Mouse (Mus musculus): ENCODE data around the gene Aasdh. TPM values are rescaled to one million over a fixed set of nuclear protein-coding genes. Genes with fewer than 3 reads are reported as not detected.

The Aasdh gene
- polyA plus RNA-seq, 1 experiment from 2014 or later: 10.6 TPM

GRCm38 (mm10) chr5:76841859-76842258 lies 63.5 kb downstream of the Aasdh start:
- Histone ChIP-seq H3K36me3 (ENCODE audit: insufficient read depth, low read length) (no peaks in the 10 kb centered on the region), H3K27me3 (ENCODE audit: insufficient read depth, low read length) (no peaks in the 10 kb centered on the region), H3K4me1 (replicated peaks; ENCODE audit: insufficient read depth, low read length) (no peaks in the 10 kb centered on the region), H3K4me2 (ENCODE audit: low read length) (no peak overlapping the region), H3K9me3 (replicated peaks; ENCODE audit: low read length) (no peaks in the 10 kb centered on the region), H3K9ac (ENCODE audit: low read depth, low read length) (no peak overlapping the region), H3K4me3 (replicated peaks; ENCODE audit: low read depth, low read length) (no peak overlapping the region), H3K27ac (no peak overlapping the region)
- DNase-seq (ENCODE audit: low spot score) (no peak), ATAC-seq (replicated peaks; ENCODE audit: low FRiP score, low read depth) (no peak)
- TF ChIP-seq CTCF (IDR thresholded peaks at IDR 0.05; ENCODE audit: low read depth): no peak
- 84% methylated on average over 2 of the region's 2 CpGs for WGBS

- Histone ChIP-seq H3K27ac (no peak overlapping the region), H3K4me1 (replicated peaks; ENCODE audit: insufficient read depth, low read length) (no peaks in the 10 kb centered on the region), H3K4me3 (replicated peaks; ENCODE audit: low read depth, low read length) (no peak overlapping the region), H3K4me2 (ENCODE audit: low read length) (no peak overlapping the region), H3K9ac (ENCODE audit: low read depth, low read length) (no peak overlapping the region), H3K36me3 (ENCODE audit: insufficient read depth, low read length) (no peaks in the 10 kb centered on the region), H3K27me3 (ENCODE audit: insufficient read depth, low read length) (no peaks in the 10 kb centered on the region), H3K9me3 (replicated peaks; ENCODE audit: low read length) (no peaks in the 10 kb centered on the region)
- DNase-seq (ENCODE audit: low spot score): no peak
- ATAC-seq (replicated peaks; ENCODE audit: low FRiP score, low read depth): no peak
- TF ChIP-seq CTCF (IDR thresholded peaks at IDR 0.05; ENCODE audit: low read depth): no peak
- 89% methylated on average over 6 of the region's 6 CpGs for WGBS
Measured at GRCm38 (mm10) chr5:76839786-76840185, 65.5 kb downstream of the Aasdh start.

GRCm38 (mm10) chr5:76837018-76837417 lies 68.3 kb downstream of the Aasdh start:
- 69% methylated on average over 5 of the region's 5 CpGs for WGBS

GRCm38 (mm10) chr5:76832529-76833210 lies 72.6 kb downstream of the Aasdh start:
- H3K36me3 ChIP-seq (ENCODE audit: insufficient read depth, low read length): no peaks in the 10 kb centered on the region
- no peak overlapping the region for H3K27ac ChIP-seq
- H3K4me1 ChIP-seq (replicated peaks; ENCODE audit: insufficient read depth, low read length): no peaks in the 10 kb centered on the region
- H3K9ac ChIP-seq (ENCODE audit: low read depth, low read length): no peak overlapping the region
- no peaks in the 10 kb centered on the region for H3K9me3 ChIP-seq (replicated peaks; ENCODE audit: low read length)
- H3K4me2 ChIP-seq (ENCODE audit: low read length): no peak overlapping the region
- DNase-seq (ENCODE audit: low spot score): no peak
- WGBS: 71% methylated on average over 17 of the region's 17 CpGs
- ATAC-seq (replicated peaks; ENCODE audit: low FRiP score, low read depth): no peak
- no peaks in the 10 kb centered on the region for H3K27me3 ChIP-seq (ENCODE audit: insufficient read depth, low read length)
- no peak for TF ChIP-seq CTCF (IDR thresholded peaks at IDR 0.05; ENCODE audit: low read depth)
- H3K4me3 ChIP-seq (replicated peaks; ENCODE audit: low read depth, low read length): no peak overlapping the region

More at GRCm38 (mm10) chr5:76837018-76837417, 68.3 kb downstream of the Aasdh start:
- no peak overlapping the region for H3K4me3 ChIP-seq (replicated peaks; ENCODE audit: low read depth, low read length)
- H3K27me3 ChIP-seq (ENCODE audit: insufficient read depth, low read length): no peaks in the 10 kb centered on the region
- H3K4me2 ChIP-seq (ENCODE audit: low read length): no peak overlapping the region
- DNase-seq (ENCODE audit: low spot score) (no peak), ATAC-seq (replicated peaks; ENCODE audit: low FRiP score, low read depth) (no peak)
- no peaks in the 10 kb centered on the region for H3K4me1 ChIP-seq (replicated peaks; ENCODE audit: insufficient read depth, low read length)
- H3K27ac ChIP-seq: no peak overlapping the region
- H3K36me3 ChIP-seq (ENCODE audit: insufficient read depth, low read length): no peaks in the 10 kb centered on the region
- no peak for TF ChIP-seq CTCF (IDR thresholded peaks at IDR 0.05; ENCODE audit: low read depth)
- no peak overlapping the region for H3K9ac ChIP-seq (ENCODE audit: low read depth, low read length)
- no peaks in the 10 kb centered on the region for H3K9me3 ChIP-seq (replicated peaks; ENCODE audit: low read length)

GRCm38 (mm10) chr5:76828527-76829240 lies 76.6 kb downstream of the Aasdh start:
- WGBS: 90% methylated on average over 7 of the region's 7 CpGs
- no peak overlapping the region for H3K27ac ChIP-seq
- H3K4me2 ChIP-seq (ENCODE audit: low read length): no peak overlapping the region
- no peak for TF ChIP-seq CTCF (IDR thresholded peaks at IDR 0.05; ENCODE audit: low read depth)
- H3K9ac ChIP-seq (ENCODE audit: low read depth, low read length): no peak overlapping the region
- no peak overlapping the region for H3K4me3 ChIP-seq (replicated peaks; ENCODE audit: low read depth, low read length)
- no peaks in the 10 kb centered on the region for H3K27me3 ChIP-seq (ENCODE audit: insufficient read depth, low read length)
- H3K36me3 ChIP-seq (ENCODE audit: insufficient read depth, low read length): no peaks in the 10 kb centered on the region
- no peaks in the 10 kb centered on the region for H3K4me1 ChIP-seq (replicated peaks; ENCODE audit: insufficient read depth, low read length)
- no peaks in the 10 kb centered on the region for H3K9me3 ChIP-seq (replicated peaks; ENCODE audit: low read length)
- DNase-seq (ENCODE audit: low spot score): no peak
- ATAC-seq (replicated peaks; ENCODE audit: low FRiP score, low read depth): no peak

Other genes with a start within 250 kb of the Aasdh start
- 6.8 and 8.1 TPM in 2 replicates for gene C530008M17Rik, start 249.0 kb downstream of the Aasdh start, polyA plus RNA-seq (2015; fragmentation: Nextera tagmentation; extraction: Ambion mirVana)
- 252 and 279 TPM in 2 replicates for gene Paics, start 45.8 kb upstream of the Aasdh start, polyA plus RNA-seq (2015; fragmentation: Nextera tagmentation; extraction: Ambion mirVana)
- gene Ppat, start 46.1 kb upstream of the Aasdh start, polyA plus RNA-seq (2015; fragmentation: Nextera tagmentation; extraction: Ambion mirVana): 35.9 and 37.6 TPM in 2 replicates
- gene Srp72, start 69.2 kb upstream of the Aasdh start, polyA plus RNA-seq (2015; fragmentation: Nextera tagmentation; extraction: Ambion mirVana): 70.0 and 79.5 TPM in 2 replicates
- not detected in 2 replicates for gene Arl9, start 98.5 kb upstream of the Aasdh start, polyA plus RNA-seq (2015; fragmentation: Nextera tagmentation; extraction: Ambion mirVana)
- gene Thegl, start 110.5 kb upstream of the Aasdh start, polyA plus RNA-seq (2015; fragmentation: Nextera tagmentation; extraction: Ambion mirVana): 0.11 and 0.14 TPM in 2 replicates
- 3.6 and 3.9 TPM in 2 replicates for gene Hopx, start 209.6 kb upstream of the Aasdh start, polyA plus RNA-seq (2015; fragmentation: Nextera tagmentation; extraction: Ambion mirVana)

Data from kidney, postnatal 0 days (tissue).